Mouse (Mus musculus) lung, postnatal 0 days (tissue): ENCODE measurements at regions not wholly inside any gene's neighbourhood (a gene's known extent, or its start where the extent isn't known, plus 50 kb on each side); places are given as distances from the start of the nearest gene placed in this dataset.

ENCODE experiments used
- CTCF ChIP-seq: IDR thresholded peaks from 2 replicates; pipeline ENCODE4 v1.5.1; 2016; ENCODE audit warnings: antibody characterized with exemption, mild to moderate bottlenecking
- EP300 ChIP-seq: IDR thresholded peaks from 2 replicates; pipeline ENCODE4 v1.6.1; 2016; ENCODE audit warnings: antibody characterized with exemption, mild to moderate bottlenecking, control low read depth

GRCm38 (mm10) chr11:114528937-114529772, 139.2 kb upstream of the Rpl38 start:
- no peak for TF ChIP-seq EP300
- TF ChIP-seq CTCF = no peak
